Mouse (Mus musculus) 3T3-L1 (cell line): ENCODE measurements at regions not wholly inside any gene's neighbourhood (a gene's known extent, or its start where the extent isn't known, plus 50 kb on each side); places are given as distances from the start of the nearest gene placed in this dataset.
A peak's percentile ranks its signal among the peaks of the same experiment; 100 is the strongest.

Experiments
- DNase-seq: peaks from one replicate; pipeline ENCODE4 v3.0.0-alpha.2; 2015; ENCODE audit warnings: low read depth, low spot score

GRCm38 (mm10) chr12:44674541-44674940 lies 345.9 kb downstream of the Nrcam start:
- DNase-seq = peak; percentile 22

GRCm38 (mm10) chr12:44675003-44675402 lies 346.3 kb downstream of the Nrcam start:
- DNase-seq = peak; percentile 2
